Comparison of ENCODE assay signal across 8 mouse cellular contexts in genomic region chr10:79746774-79747151, GRCm38 (mm10). TPM values are rescaled to one million over a fixed set of nuclear protein-coding genes. Genes with fewer than 3 reads are reported as not detected.
DNase-seq lines count a peak whose midpoint lies in the region; ATAC-seq lines count a peak whose summit lies in the region.

No protein-coding gene starts in this region.

- H3K27me3 ChIP-seq in neural tube, embryonic 11.5 days (ENCODE audit: control insufficient read depth, insufficient read depth, low read length): no peaks in the 10 kb centered on the region
- H3K27me3 ChIP-seq in forebrain, embryonic 13.5 days: no peaks in the 10 kb centered on the region
- no peaks in the 10 kb centered on the region for H3K27me3 ChIP-seq in liver, embryonic 11.5 days (replicated peaks; ENCODE audit: control insufficient read depth, insufficient read depth, low read length)
- no peaks in the 10 kb centered on the region for H3K27me3 ChIP-seq in stomach, embryonic 15.5 days (replicated peaks)

- peaks cover 3% of the 10 kb centered on the region; the same call in 1 of the 2 replicates for H3K4me1 ChIP-seq in neural tube, embryonic 11.5 days (ENCODE audit: control insufficient read depth, insufficient read depth, low read length)
- peaks cover 12% of the 10 kb centered on the region for H3K4me1 ChIP-seq in forebrain, embryonic 13.5 days
- H3K4me1 ChIP-seq in liver, embryonic 11.5 days (replicated peaks; ENCODE audit: control insufficient read depth, insufficient read depth, low read length): peaks cover 9% of the 10 kb centered on the region
- peaks cover 6% of the 10 kb centered on the region; the same call in 1 of the 2 replicates for H3K4me1 ChIP-seq in stomach, embryonic 15.5 days

- H3K9ac ChIP-seq in neural tube, embryonic 11.5 days (ENCODE audit: low read length): no peak overlapping the region; the same call in 1 of the 2 replicates
- peak overlapping the region; percentile 47; the same call in 1 of the 2 replicates for H3K9ac ChIP-seq in forebrain, embryonic 13.5 days
- H3K9ac ChIP-seq in liver, embryonic 11.5 days (ENCODE audit: low read depth, low read length): peak overlapping the region; percentile 17; the same call in 1 of the 2 replicates
- no peak overlapping the region for H3K9ac ChIP-seq in stomach, embryonic 15.5 days

- H3K4me3 ChIP-seq in neural tube, embryonic 11.5 days (ENCODE audit: low read depth, low read length): no peak overlapping the region; the same call in 1 of the 2 replicates
- H3K4me3 ChIP-seq in forebrain, embryonic 13.5 days: peak overlapping the region; percentile 17
- peak overlapping the region; percentile 20; the same call in 1 of the 2 replicates for H3K4me3 ChIP-seq in liver, embryonic 11.5 days (ENCODE audit: low read depth, low read length)
- no peak overlapping the region; the same call in 1 of the 2 replicates for H3K4me3 ChIP-seq in stomach, embryonic 15.5 days (replicated peaks)

- peak; percentile 58 for ATAC-seq in neural tube, embryonic 11.5 days (ENCODE audit: insufficient read depth, low FRiP score, low TSS enrichment)
- peak; percentile 78 for ATAC-seq in forebrain, embryonic 13.5 days
- ATAC-seq in liver, embryonic 11.5 days (replicated peaks; ENCODE audit: low FRiP score): peak; percentile 71
- peak; percentile 54; the same call in 1 of the 2 replicates for ATAC-seq in stomach, embryonic 15.5 days (ENCODE audit: insufficient read depth, low FRiP score, low read depth)

- 24% methylated on average over 6 of the region's 6 CpGs for WGBS in neural tube, embryonic 11.5 days
- WGBS in forebrain, embryonic 13.5 days: 23% methylated on average over 6 of the region's 6 CpGs
- 24% methylated on average over 6 of the region's 6 CpGs for WGBS in liver, embryonic 11.5 days
- WGBS in stomach, embryonic 15.5 days: 21% methylated on average over 6 of the region's 6 CpGs

- H3K27ac ChIP-seq in neural tube, embryonic 11.5 days (ENCODE audit: low read depth, low read length): no peak overlapping the region
- H3K27ac ChIP-seq in forebrain, embryonic 13.5 days: no peak overlapping the region
- peak overlapping the region; percentile 54; the same call in 1 of the 2 replicates for H3K27ac ChIP-seq in liver, embryonic 11.5 days (ENCODE audit: low read depth, low read length)
- no peak overlapping the region for H3K27ac ChIP-seq in stomach, embryonic 15.5 days

- H3K4me2 ChIP-seq in neural tube, embryonic 11.5 days (ENCODE audit: low read depth): peak overlapping the region; percentile 60
- peak overlapping the region; percentile 80 for H3K4me2 ChIP-seq in forebrain, embryonic 13.5 days
- peak overlapping the region; percentile 65 for H3K4me2 ChIP-seq in liver, embryonic 11.5 days
- peak overlapping the region; percentile 52 for H3K4me2 ChIP-seq in stomach, embryonic 15.5 days

- DNase-seq in neural tube, embryonic 11.5 days (ENCODE audit: low spot score): no peak
- DNase-seq in neural tube, embryonic 10.5 days (ENCODE audit: extremely low spot score, low spot score): no peak
- no peak for DNase-seq in liver, embryonic 11.5 days (ENCODE audit: low spot score)
- DNase-seq in layer of hippocampus, adult 18-20 months (ENCODE audit: low spot score in 2 of 2): no peak
- no peak for DNase-seq in adrenal gland, postnatal 14 days
- DNase-seq in right cerebral cortex, adult 2 months (ENCODE audit: low spot score in 2 of 2): no peak

- H3K9me3 ChIP-seq in neural tube, embryonic 11.5 days (ENCODE audit: control insufficient read depth, low read length): no peaks in the 10 kb centered on the region
- no peaks in the 10 kb centered on the region for H3K9me3 ChIP-seq in forebrain, embryonic 13.5 days (replicated peaks)
- H3K9me3 ChIP-seq in liver, embryonic 11.5 days (ENCODE audit: control insufficient read depth, low read length): no peaks in the 10 kb centered on the region
- H3K9me3 ChIP-seq in stomach, embryonic 15.5 days: no peaks in the 10 kb centered on the region

- H3K36me3 ChIP-seq in neural tube, embryonic 11.5 days (ENCODE audit: control insufficient read depth, insufficient read depth, low read length): peaks cover 4% of the 10 kb centered on the region
- peaks cover 28% of the 10 kb centered on the region for H3K36me3 ChIP-seq in forebrain, embryonic 13.5 days (ENCODE audit: poor library complexity, severe bottlenecking)
- peaks cover 17% of the 10 kb centered on the region for H3K36me3 ChIP-seq in liver, embryonic 11.5 days (ENCODE audit: control insufficient read depth, insufficient read depth, low read length)
- peaks cover 16% of the 10 kb centered on the region for H3K36me3 ChIP-seq in stomach, embryonic 15.5 days

RNA-seq across cellular contexts. Expression of gene Polrmt, which starts 0.4 kb away (rescaled TPM):
- 29.5 and 34.1 TPM in 2 replicates for polyA plus RNA-seq in neural tube, embryonic 11.5 days (2014; fragmentation: Nextera tagmentation; extraction: Ambion mirVana)
- polyA plus RNA-seq in forebrain, embryonic 13.5 days (2015; fragmentation: Nextera tagmentation; extraction: Ambion mirVana): 39.1 and 43.8 TPM in 2 replicates
- polyA plus RNA-seq in liver, embryonic 11.5 days (2014; fragmentation: Nextera tagmentation; extraction: Ambion mirVana): 36.5 and 41.5 TPM in 2 replicates
- polyA plus RNA-seq in stomach, embryonic 15.5 days (2015; fragmentation: Nextera tagmentation; extraction: Ambion mirVana): 33.9 and 38.7 TPM in 2 replicates
- total RNA-seq in layer of hippocampus, adult 18-20 months (2021): 10 to 100 TPM; 42.4 to 51.3 TPM
- 59.2 and 65.4 TPM in 2 replicates for total RNA-seq in adrenal gland, postnatal 14 days (2021)

RNA-seq across cellular contexts. Expression of gene Fgf22, which starts 8.1 kb away (rescaled TPM):
- polyA plus RNA-seq in neural tube, embryonic 11.5 days (2014; fragmentation: Nextera tagmentation; extraction: Ambion mirVana): 0.20 and 0.84 TPM in 2 replicates
- polyA plus RNA-seq in forebrain, embryonic 13.5 days (2015; fragmentation: Nextera tagmentation; extraction: Ambion mirVana): 0.48 and 0.71 TPM in 2 replicates
- polyA plus RNA-seq in liver, embryonic 11.5 days (2014; fragmentation: Nextera tagmentation; extraction: Ambion mirVana): 0.23 TPM in 1 of 2 replicates, not detected in the other
- polyA plus RNA-seq in stomach, embryonic 15.5 days (2015; fragmentation: Nextera tagmentation; extraction: Ambion mirVana): 0.31 and 0.36 TPM in 2 replicates
- total RNA-seq in layer of hippocampus, adult 18-20 months (2021): 1 to 10 TPM; 1.5 to 2.2 TPM
- not detected in 2 replicates for total RNA-seq in adrenal gland, postnatal 14 days (2021)

RNA-seq across cellular contexts. Expression of gene Rnf126, which starts 20.0 kb away (rescaled TPM):
- 99.7 and 101 TPM in 2 replicates for polyA plus RNA-seq in neural tube, embryonic 11.5 days (2014; fragmentation: Nextera tagmentation; extraction: Ambion mirVana)
- 70.9 and 74.8 TPM in 2 replicates for polyA plus RNA-seq in forebrain, embryonic 13.5 days (2015; fragmentation: Nextera tagmentation; extraction: Ambion mirVana)
- polyA plus RNA-seq in liver, embryonic 11.5 days (2014; fragmentation: Nextera tagmentation; extraction: Ambion mirVana): 105 and 119 TPM in 2 replicates
- 87.8 and 88.1 TPM in 2 replicates for polyA plus RNA-seq in stomach, embryonic 15.5 days (2015; fragmentation: Nextera tagmentation; extraction: Ambion mirVana)
- total RNA-seq in layer of hippocampus, adult 18-20 months (2021): 10 to 100 TPM; 84.9 to 87.3 TPM
- total RNA-seq in adrenal gland, postnatal 14 days (2021): 54.7 and 56.5 TPM in 2 replicates

RNA-seq across cellular contexts. Expression of gene Fstl3, which starts 30.3 kb away (rescaled TPM):
- 1.3 and 1.7 TPM in 2 replicates for polyA plus RNA-seq in neural tube, embryonic 11.5 days (2014; fragmentation: Nextera tagmentation; extraction: Ambion mirVana)
- polyA plus RNA-seq in forebrain, embryonic 13.5 days (2015; fragmentation: Nextera tagmentation; extraction: Ambion mirVana): 0.40 and 0.62 TPM in 2 replicates
- 1.8 and 2.6 TPM in 2 replicates for polyA plus RNA-seq in liver, embryonic 11.5 days (2014; fragmentation: Nextera tagmentation; extraction: Ambion mirVana)
- 14.8 and 15.5 TPM in 2 replicates for polyA plus RNA-seq in stomach, embryonic 15.5 days (2015; fragmentation: Nextera tagmentation; extraction: Ambion mirVana)
- 1 to 10 TPM; 1.8 to 2.5 TPM for total RNA-seq in layer of hippocampus, adult 18-20 months (2021)
- 5.5 and 6.4 TPM in 2 replicates for total RNA-seq in adrenal gland, postnatal 14 days (2021)

RNA-seq across cellular contexts. Expression of gene Hcn2, which starts 30.3 kb away (rescaled TPM):
- polyA plus RNA-seq in neural tube, embryonic 11.5 days (2014; fragmentation: Nextera tagmentation; extraction: Ambion mirVana): 0.28 and 0.57 TPM in 2 replicates
- 0.06 and 0.10 TPM in 2 replicates for polyA plus RNA-seq in forebrain, embryonic 13.5 days (2015; fragmentation: Nextera tagmentation; extraction: Ambion mirVana)
- not detected in 2 replicates for polyA plus RNA-seq in liver, embryonic 11.5 days (2014; fragmentation: Nextera tagmentation; extraction: Ambion mirVana)
- 0.08 and 0.14 TPM in 2 replicates for polyA plus RNA-seq in stomach, embryonic 15.5 days (2015; fragmentation: Nextera tagmentation; extraction: Ambion mirVana)
- total RNA-seq in layer of hippocampus, adult 18-20 months (2021): 100 to 1,000 TPM; 134 TPM
- 7.1 and 10.6 TPM in 2 replicates for total RNA-seq in adrenal gland, postnatal 14 days (2021)

Comparison
In these comparisons a context has a peak if more than half of its experiments do, and no peak if none do; other contexts are left out.
1. H3K4me3 ChIP-seq: peak in forebrain, embryonic 13.5 days (single experiment) and liver, embryonic 11.5 days (single experiment); none in neural tube, embryonic 11.5 days (single experiment) and stomach, embryonic 15.5 days (single experiment).
2. H3K9ac ChIP-seq: peak in forebrain, embryonic 13.5 days (single experiment) and liver, embryonic 11.5 days (single experiment); none in neural tube, embryonic 11.5 days (single experiment) and stomach, embryonic 15.5 days (single experiment).
3. Peak in every context shown above with its lines, with median percentiles within 50 percentile points of each other: ATAC-seq and H3K4me2 ChIP-seq.